Mouse (Mus musculus): Measurements from ENCODE around the gene Trove2. TPM values are rescaled to one million over a fixed set of nuclear protein-coding genes. Genes with fewer than 3 reads are reported as not detected.
A peak's percentile ranks its signal among the peaks of the same experiment; 100 is the strongest.

Gene Trove2
- polyA plus RNA-seq, 1 experiment from 2014 or later = 3.4 TPM

- H3K36me3 ChIP-seq (ENCODE audit: control insufficient read depth, insufficient read depth) = peaks cover 19% of the 10 kb centered on the region
- H3K9me3 ChIP-seq (ENCODE audit: control insufficient read depth) = no peaks in the 10 kb centered on the region
- no peaks in the 10 kb centered on the region for H3K27me3 ChIP-seq (replicated peaks; ENCODE audit: control insufficient read depth, insufficient read depth, low read length)
- no peak overlapping the region for H3K27ac ChIP-seq (ENCODE audit: low read depth, low read length)
- no peaks in the 10 kb centered on the region for H3K4me1 ChIP-seq (replicated peaks; ENCODE audit: control insufficient read depth, insufficient read depth, low read length)
- no peak for TF ChIP-seq CTCF (IDR thresholded peaks at IDR 0.05; ENCODE audit: low read depth)
- H3K9ac ChIP-seq (ENCODE audit: low read depth, low read length) = no peak overlapping the region
- WGBS = 90% methylated on average over 10 of the region's 10 CpGs
- no peak overlapping the region for H3K4me3 ChIP-seq (ENCODE audit: low read depth, low read length)
- no peak for ATAC-seq
- peak overlapping the region; percentile 78; the same call in 1 of the 2 replicates for H3K4me2 ChIP-seq (replicated peaks; ENCODE audit: low read depth)
These were observed 36.3 kb downstream of the Trove2 start for GRCm38 (mm10) chr1:143740581-143740980.

- H3K27ac ChIP-seq (ENCODE audit: low read depth, low read length) = peak overlapping the region; percentile 84
- peak overlapping the region; percentile 88 for H3K4me3 ChIP-seq (ENCODE audit: low read depth, low read length)
- no peaks in the 10 kb centered on the region for H3K9me3 ChIP-seq (ENCODE audit: control insufficient read depth)
- H3K4me2 ChIP-seq (replicated peaks; ENCODE audit: low read depth) = peak overlapping the region; percentile 78
- TF ChIP-seq CTCF (IDR thresholded peaks at IDR 0.05; ENCODE audit: low read depth) = no peak
- no peaks in the 10 kb centered on the region for H3K4me1 ChIP-seq (replicated peaks; ENCODE audit: control insufficient read depth, insufficient read depth, low read length)
- peak; percentile 95 for ATAC-seq
- H3K27me3 ChIP-seq (replicated peaks; ENCODE audit: control insufficient read depth, insufficient read depth, low read length) = no peaks in the 10 kb centered on the region
- peaks cover 11% of the 10 kb centered on the region for H3K36me3 ChIP-seq (ENCODE audit: control insufficient read depth, insufficient read depth)
- under 1% methylated on average over 71 of the region's 71 CpGs for WGBS
- peak overlapping the region; percentile 62 for H3K9ac ChIP-seq (ENCODE audit: low read depth, low read length)
These were observed 37.2 kb downstream of the Trove2 start for GRCm38 (mm10) chr1:143739361-143740350.

- H3K36me3 ChIP-seq (ENCODE audit: control insufficient read depth, insufficient read depth) = peaks cover 11% of the 10 kb centered on the region
- H3K27ac ChIP-seq (ENCODE audit: low read depth, low read length) = peak overlapping the region; percentile 84; the same call in 1 of the 2 replicates
- no peaks in the 10 kb centered on the region for H3K9me3 ChIP-seq (ENCODE audit: control insufficient read depth)
- 12% methylated on average over 11 of the region's 11 CpGs for WGBS
- no peaks in the 10 kb centered on the region for H3K4me1 ChIP-seq (replicated peaks; ENCODE audit: control insufficient read depth, insufficient read depth, low read length)
- H3K4me2 ChIP-seq (replicated peaks; ENCODE audit: low read depth) = peak overlapping the region; percentile 78
- peak overlapping the region; percentile 62 for H3K9ac ChIP-seq (ENCODE audit: low read depth, low read length)
- no peak for TF ChIP-seq CTCF (IDR thresholded peaks at IDR 0.05; ENCODE audit: low read depth)
- no peaks in the 10 kb centered on the region for H3K27me3 ChIP-seq (replicated peaks; ENCODE audit: control insufficient read depth, insufficient read depth, low read length)
- peak overlapping the region; percentile 88 for H3K4me3 ChIP-seq (ENCODE audit: low read depth, low read length)
- ATAC-seq = peak; percentile 62
These were observed 38.1 kb downstream of the Trove2 start for GRCm38 (mm10) chr1:143738811-143739210.

- Histone ChIP-seq H3K9ac (ENCODE audit: low read depth, low read length) (no peak overlapping the region), H3K27me3 (replicated peaks; ENCODE audit: control insufficient read depth, insufficient read depth, low read length) (no peaks in the 10 kb centered on the region), H3K27ac (ENCODE audit: low read depth, low read length) (no peak overlapping the region), H3K4me1 (replicated peaks; ENCODE audit: control insufficient read depth, insufficient read depth, low read length) (no peaks in the 10 kb centered on the region), H3K4me2 (replicated peaks; ENCODE audit: low read depth) (no peak overlapping the region), H3K36me3 (ENCODE audit: control insufficient read depth, insufficient read depth) (no peaks in the 10 kb centered on the region), H3K9me3 (ENCODE audit: control insufficient read depth) (no peaks in the 10 kb centered on the region), H3K4me3 (ENCODE audit: low read depth, low read length) (no peak overlapping the region)
- no peak for TF ChIP-seq CTCF (IDR thresholded peaks at IDR 0.05; ENCODE audit: low read depth)
- no peak for ATAC-seq
- 82% methylated on average over 5 of the region's 5 CpGs for WGBS
These were observed 42.9 kb downstream of the Trove2 start for GRCm38 (mm10) chr1:143733914-143734410.

- H3K9ac ChIP-seq (ENCODE audit: low read depth, low read length) = no peak overlapping the region
- 64% methylated on average over 4 of the region's 4 CpGs for WGBS
- no peak for ATAC-seq
- H3K27me3 ChIP-seq (replicated peaks; ENCODE audit: control insufficient read depth, insufficient read depth, low read length) = no peaks in the 10 kb centered on the region
- H3K27ac ChIP-seq (ENCODE audit: low read depth, low read length) = no peak overlapping the region
- no peaks in the 10 kb centered on the region for H3K36me3 ChIP-seq (ENCODE audit: control insufficient read depth, insufficient read depth)
- H3K9me3 ChIP-seq (ENCODE audit: control insufficient read depth) = no peaks in the 10 kb centered on the region
- no peaks in the 10 kb centered on the region for H3K4me1 ChIP-seq (replicated peaks; ENCODE audit: control insufficient read depth, insufficient read depth, low read length)
- no peak for TF ChIP-seq CTCF (IDR thresholded peaks at IDR 0.05; ENCODE audit: low read depth)
- H3K4me2 ChIP-seq (replicated peaks; ENCODE audit: low read depth) = no peak overlapping the region
- H3K4me3 ChIP-seq (ENCODE audit: low read depth, low read length) = no peak overlapping the region
These were observed 45.2 kb downstream of the Trove2 start for GRCm38 (mm10) chr1:143731691-143732090.

- Histone ChIP-seq H3K9me3 (ENCODE audit: control insufficient read depth) (no peaks in the 10 kb centered on the region), H3K9ac (ENCODE audit: low read depth, low read length) (no peak overlapping the region), H3K4me1 (replicated peaks; ENCODE audit: control insufficient read depth, insufficient read depth, low read length) (no peaks in the 10 kb centered on the region), H3K4me2 (replicated peaks; ENCODE audit: low read depth) (no peak overlapping the region), H3K27me3 (replicated peaks; ENCODE audit: control insufficient read depth, insufficient read depth, low read length) (no peaks in the 10 kb centered on the region), H3K27ac (ENCODE audit: low read depth, low read length) (no peak overlapping the region), H3K4me3 (ENCODE audit: low read depth, low read length) (no peak overlapping the region), H3K36me3 (ENCODE audit: control insufficient read depth, insufficient read depth) (no peaks in the 10 kb centered on the region)
- peak; percentile 64 for TF ChIP-seq CTCF (IDR thresholded peaks at IDR 0.05; ENCODE audit: low read depth)
- WGBS = 81% methylated on average over 2 of the region's 2 CpGs
- ATAC-seq = no peak
These were observed 46.0 kb downstream of the Trove2 start for GRCm38 (mm10) chr1:143730899-143731298.
